Mouse (Mus musculus) ovary, postnatal 10 days (tissue): ENCODE data around the gene Tceal5.
A peak's percentile ranks its signal among the peaks of the same experiment; 100 is the strongest.
"Not testable (repeated sequence)": the region's sequence is repeated elsewhere in the genome, so short reads cannot be mapped to it uniquely, and the experiment has no call there.

Source experiments
- DNase-seq: peaks from one replicate; pipeline ENCODE4 v3.0.0; 2022; ENCODE audit warnings: low spot score

The Tceal5 gene

GRCm38 (mm10) chrX:136203664-136204066, at the start of gene Tceal5:
TSS of gene Tceal5 (minus strand) at chrX:136203876.
- DNase-seq: no peak

GRCm38 (mm10) chrX:136252023-136252729, 48.5 kb upstream of the Tceal5 start:
- no peak for DNase-seq

DNA sequence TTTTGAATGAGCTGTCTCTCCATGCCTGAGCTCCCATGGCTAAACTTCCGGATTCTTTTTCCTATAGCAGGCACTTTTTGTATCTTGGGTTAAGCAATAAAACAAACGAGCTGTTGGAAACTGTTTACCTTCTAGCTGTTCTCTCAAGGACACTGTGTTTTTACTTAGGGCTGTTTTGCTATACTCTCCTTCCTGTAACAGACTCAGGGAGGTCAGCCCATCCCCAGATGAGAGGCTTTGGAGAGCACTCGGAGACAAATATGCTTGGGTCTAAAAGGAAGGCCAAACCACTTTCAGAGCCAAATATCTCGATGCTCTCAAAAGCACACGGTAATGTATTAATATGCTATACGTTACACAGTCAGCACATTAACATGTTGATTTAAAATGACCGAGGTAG, 46.0 kb upstream of the Tceal5 start:
- no peak for DNase-seq

- no peak for DNase-seq
Observed at GRCm38 (mm10) chrX:136248811-136249210, 45.1 kb upstream of the Tceal5 start.

GRCm38 (mm10) chrX:136245521-136246071, 41.9 kb upstream of the Tceal5 start:
- DNase-seq: no peak

DNA sequence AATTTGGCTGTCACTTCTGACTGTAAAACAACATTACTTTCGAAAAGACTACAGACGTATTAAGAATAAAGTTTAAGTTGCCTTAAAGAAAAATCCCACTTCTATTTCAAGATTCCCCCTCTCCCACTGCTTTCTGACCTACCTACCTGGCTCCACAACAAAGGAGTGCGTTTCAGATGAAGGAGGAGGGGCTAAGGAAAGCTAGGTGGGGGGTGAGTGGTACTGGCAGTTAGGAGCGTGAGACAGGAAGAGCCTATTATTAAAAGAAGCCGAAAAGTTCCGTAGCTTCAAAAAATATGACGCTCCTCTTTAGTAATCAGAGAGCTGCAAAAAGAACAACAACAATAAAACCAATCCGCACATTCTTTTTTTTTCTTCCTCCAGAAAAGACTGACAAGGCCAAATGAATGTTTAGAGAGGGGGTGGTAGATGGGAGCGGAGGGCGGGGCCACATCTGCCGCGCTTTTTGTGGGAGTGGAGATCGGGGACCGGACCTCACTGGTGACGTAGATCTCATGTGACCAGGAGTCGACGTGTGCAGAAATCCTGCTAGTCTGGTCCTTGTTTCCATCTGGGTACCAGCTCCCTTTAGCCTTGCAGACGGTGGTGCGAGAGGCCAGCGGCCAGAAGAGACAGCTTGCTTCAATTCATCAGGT, 41.0 kb upstream of the Tceal5 start, which contains the start of gene Tceal9:
TSS of gene Tceal9 (plus strand) at position 506 of the 656 bp plus-strand sequence.
- DNase-seq: peak; percentile 30

DNA sequence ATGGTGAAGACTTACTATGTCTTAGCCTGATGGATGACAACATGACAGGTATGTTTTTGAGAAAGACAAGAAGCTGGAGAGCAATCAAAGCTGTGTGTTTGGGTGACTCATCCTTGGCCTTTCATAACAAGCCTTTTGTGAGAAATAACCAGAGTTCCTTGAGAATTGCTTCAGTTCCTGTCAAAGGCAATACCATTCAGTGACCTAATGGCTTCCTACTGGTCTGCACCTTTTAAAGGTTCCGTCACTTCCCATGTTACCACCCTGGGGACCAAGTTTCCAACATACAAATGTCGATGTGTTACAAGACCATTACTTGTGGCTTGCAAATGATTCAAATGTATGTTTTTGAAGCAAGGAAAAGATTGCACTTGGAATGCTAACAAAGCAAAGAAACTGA, 39.5 kb upstream of the Tceal5 start:
- DNase-seq: no peak

DNA sequence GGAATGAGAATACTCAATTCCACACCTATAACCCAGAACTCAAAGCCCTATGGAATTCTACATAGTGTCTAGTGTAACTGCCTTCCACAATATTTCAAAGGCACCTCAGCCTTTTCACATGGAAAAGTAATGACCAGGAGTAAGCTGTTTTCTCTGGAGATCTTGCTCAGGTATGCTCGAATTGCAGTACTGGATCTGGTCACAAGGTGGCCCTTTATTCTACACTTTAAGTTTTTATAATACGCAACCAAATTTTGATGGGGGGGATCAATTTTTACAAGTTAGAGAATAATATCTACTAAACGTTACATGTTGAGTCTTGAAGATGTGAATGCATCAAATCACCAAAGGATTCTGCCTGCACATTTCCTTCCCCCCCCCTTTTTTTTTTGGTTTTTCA, 34.4 kb upstream of the Tceal5 start:
- no peak for DNase-seq

DNA sequence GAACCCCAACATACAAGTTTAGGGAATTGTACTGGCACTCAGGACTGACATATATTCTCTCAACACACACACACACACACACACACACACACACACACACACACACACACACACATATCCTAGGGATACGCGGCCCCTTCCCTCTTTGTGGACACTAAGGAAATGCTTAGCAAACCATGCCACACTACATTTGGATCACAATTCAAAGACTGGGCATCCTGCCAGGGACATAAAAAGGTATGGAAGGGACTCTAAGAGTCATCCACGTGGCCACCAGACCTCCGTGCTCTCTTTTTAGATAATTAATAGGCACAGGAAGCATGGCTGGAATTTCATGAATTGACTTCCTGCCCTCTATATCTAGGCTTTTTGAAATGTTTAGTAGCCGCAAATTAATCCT, 24.1 kb upstream of the Tceal5 start:
- no peak for DNase-seq

DNA sequence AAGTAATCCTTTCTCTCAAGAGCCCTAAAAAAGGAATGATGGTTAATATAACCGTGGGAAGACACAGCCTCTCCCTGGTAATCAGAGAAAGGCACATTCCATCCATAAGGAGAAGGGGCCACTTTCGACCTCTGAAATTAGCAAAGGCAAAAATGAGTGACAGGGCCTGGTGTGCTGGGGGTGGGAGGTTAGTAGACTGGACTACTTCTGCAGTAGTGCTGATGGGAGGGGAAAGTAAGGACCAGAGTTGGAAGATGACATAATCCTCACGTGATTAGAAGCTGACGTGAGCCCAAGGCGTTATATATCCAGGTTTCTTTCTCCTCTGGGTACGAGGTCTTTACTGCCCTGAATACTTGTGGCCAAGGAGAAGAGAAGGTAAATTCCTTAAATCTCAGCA, 20.0 kb upstream of the Tceal5 start:
- DNase-seq: no peak

DNA sequence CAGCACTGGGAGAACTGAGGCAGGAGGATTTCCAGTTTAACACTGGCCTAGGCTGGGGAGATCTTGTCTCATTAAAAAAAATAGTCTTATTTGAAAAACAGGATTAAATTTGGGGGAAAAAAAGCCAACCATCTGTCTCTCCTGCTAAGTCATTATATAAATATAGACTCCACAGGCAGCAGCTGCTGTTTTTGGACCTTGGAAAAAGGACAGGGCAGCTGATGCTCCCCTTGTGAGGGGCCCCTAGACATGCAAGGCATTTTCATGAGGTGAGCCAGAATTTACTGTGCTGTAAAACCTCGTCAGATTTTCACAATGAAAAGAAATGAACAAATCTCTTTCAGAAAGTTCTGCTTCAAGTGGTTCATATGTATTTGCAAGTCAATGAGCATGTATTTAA, 12.6 kb upstream of the Tceal5 start:
- no peak for DNase-seq

DNA sequence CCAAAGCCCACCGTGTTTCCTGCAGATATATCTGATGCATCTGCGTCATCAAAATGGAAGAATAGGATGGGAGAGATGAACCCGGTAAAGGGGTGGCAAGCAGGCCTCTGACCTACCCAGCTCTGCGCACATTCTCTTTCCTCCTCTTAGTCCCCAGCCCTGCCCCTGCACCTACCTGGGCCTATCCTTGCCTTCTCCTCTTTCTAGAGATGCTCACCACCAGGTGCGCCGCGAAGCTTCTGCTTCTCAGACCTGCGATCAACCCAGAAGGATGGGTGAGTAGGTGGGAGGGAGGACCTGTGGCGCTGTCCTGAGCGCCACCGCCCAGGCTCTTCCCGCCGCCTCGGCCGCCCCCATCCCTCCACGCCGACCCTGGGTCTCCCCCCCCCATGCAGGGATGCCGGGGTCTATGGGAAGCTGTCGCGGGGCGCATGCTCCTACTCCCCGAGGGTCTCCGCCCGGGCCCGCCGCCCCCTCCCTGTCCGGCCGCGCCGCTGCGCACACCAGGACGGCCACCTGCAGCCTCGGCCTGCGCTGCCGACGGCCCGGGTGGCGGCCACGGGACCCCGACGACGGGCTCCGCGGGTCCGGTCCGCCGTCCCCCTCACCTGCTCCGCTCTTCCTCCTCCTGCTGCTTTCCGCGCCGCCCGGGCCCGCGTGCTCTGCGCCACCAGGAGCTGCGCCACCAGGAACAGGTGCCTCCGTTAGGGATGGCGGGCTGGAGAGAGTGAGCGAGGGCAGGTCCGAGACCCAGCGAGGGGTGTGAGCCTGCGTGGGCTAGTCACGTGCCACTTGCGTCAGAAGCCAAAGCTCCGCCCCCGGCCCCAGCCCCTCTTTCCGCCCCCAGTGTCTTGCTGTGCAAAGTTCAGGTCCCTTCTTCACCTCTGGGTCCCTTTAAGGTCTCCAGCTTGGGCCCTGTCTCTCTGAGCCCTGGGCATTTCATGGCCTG, 11.3 kb upstream of the Tceal5 start, which contains the start of the genes Tceal7 and Bex1:
TSS of gene Tceal7 (plus strand) at position 51 of the 949 bp plus-strand sequence.
TSS of gene Bex1 (minus strand) at position 785 of the 949 bp plus-strand sequence.
- not testable (repeated sequence) for DNase-seq

- no peak for DNase-seq
Observed at GRCm38 (mm10) chrX:136213396-136213795, 9.7 kb upstream of the Tceal5 start.

GRCm38 (mm10) chrX:136204406-136204805, 730 bp upstream of the Tceal5 start:
- DNase-seq: no peak

GRCm38 (mm10) chrX:136203257-136203656, 419 bp downstream of the Tceal5 start:
- no peak for DNase-seq

GRCm38 (mm10) chrX:136196873-136197272, 6.8 kb downstream of the Tceal5 start:
- no peak for DNase-seq

- DNase-seq: no peak
Observed at GRCm38 (mm10) chrX:136195193-136195944, 8.3 kb downstream of the Tceal5 start.

- no peak for DNase-seq
Observed at GRCm38 (mm10) chrX:136183107-136183506, 20.6 kb downstream of the Tceal5 start.

DNA sequence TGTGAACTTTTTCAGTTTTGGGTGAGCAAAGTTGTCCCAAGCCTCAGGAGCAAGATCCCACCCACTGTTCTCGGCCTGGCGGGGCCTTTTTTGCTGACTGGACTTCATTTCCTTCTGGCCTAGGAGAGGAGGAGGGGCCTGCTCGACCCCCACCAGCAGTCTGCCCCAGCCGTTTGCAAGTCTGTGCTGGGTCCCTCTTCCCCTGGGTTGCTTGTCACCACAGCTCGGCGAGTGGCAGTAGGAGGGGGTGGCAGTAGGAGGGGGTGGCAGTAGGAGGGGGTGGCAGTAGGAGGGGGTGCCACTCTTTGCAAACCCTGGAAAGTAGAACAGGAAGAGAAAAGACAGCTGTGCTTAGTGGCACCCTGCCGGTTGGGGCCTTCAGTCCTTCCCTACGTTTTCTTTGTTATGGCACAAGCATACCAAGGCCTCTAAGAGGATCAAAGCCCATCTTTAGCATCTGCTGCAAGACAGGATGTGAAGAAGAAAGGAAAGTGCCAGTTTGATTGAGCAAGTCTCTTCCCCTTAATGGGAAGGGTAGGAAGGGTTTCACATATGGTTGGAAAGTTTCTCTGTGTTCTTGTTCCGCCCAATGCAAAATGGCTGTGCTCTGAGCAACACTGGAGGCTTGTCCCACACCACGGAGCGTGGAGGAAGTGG, 22.7 kb downstream of the Tceal5 start:
- DNase-seq: no peak

- DNase-seq: no peak
Observed at GRCm38 (mm10) chrX:136172786-136173185, 30.9 kb downstream of the Tceal5 start.

GRCm38 (mm10) chrX:136172118-136172551, 31.5 kb downstream of the Tceal5 start, which contains the start of gene Tceal8:
TSS of gene Tceal8 (minus strand) at chrX:136172342.
- DNase-seq: no peak
